Mouse (Mus musculus): Measurements from ENCODE around the gene Cst6. TPM values are rescaled to one million over a fixed set of nuclear protein-coding genes. Genes with fewer than 3 reads are reported as not detected.

The Cst6 gene
- polyA plus RNA-seq (2015; fragmentation: Illumina TruSeq; extraction: RNeasy Lipid Tissue Mini Kit (QIAGEN cat#74804); ENCODE audit: low read depth, low replicate concordance): 38.9 TPM

GRCm38 (mm10) chr19:5349502-5349873, at the start of gene Cst6:
TSS of gene Cst6 (minus strand) at chr19:5349574.

GRCm38 (mm10) chr19:5388588-5389242, 39.3 kb upstream of the Cst6 start, which contains the start of gene Sart1:
TSS of gene Sart1 (minus strand) at chr19:5388703.

GRCm38 (mm10) chr19:5367053-5367359, 17.6 kb upstream of the Cst6 start, which contains the start of gene Banf1:
TSS of gene Banf1 (minus strand) at chr19:5367168.

GRCm38 (mm10) chr19:5366175-5367052, 17.0 kb upstream of the Cst6 start, which contains the start of gene Eif1ad:
TSS of gene Eif1ad (plus strand) at chr19:5366741.

GRCm38 (mm10) chr19:5335441-5335840, 13.9 kb downstream of the Cst6 start, which contains the start of gene Catsper1:
TSS of gene Catsper1 (plus strand) at chr19:5335741.

GRCm38 (mm10) chr19:5297903-5298800, 51.2 kb downstream of the Cst6 start, which contains the start of gene Gal3st3:
TSS of gene Gal3st3 (plus strand) at chr19:5298331.

GRCm38 (mm10) chr19:5294972-5295735, 54.2 kb downstream of the Cst6 start, which contains the start of gene Sf3b2:
TSS of gene Sf3b2 (minus strand) at chr19:5295455.

Other genes with a start within 250 kb of the Cst6 start
- gene Rab1b, start 242.5 kb downstream of the Cst6 start, polyA plus RNA-seq (2015; fragmentation: Illumina TruSeq; extraction: RNeasy Lipid Tissue Mini Kit (QIAGEN cat#74804); ENCODE audit: low read depth, low replicate concordance): 157 TPM
- gene Klc2, start 231.0 kb downstream of the Cst6 start, polyA plus RNA-seq (2015; fragmentation: Illumina TruSeq; extraction: RNeasy Lipid Tissue Mini Kit (QIAGEN cat#74804); ENCODE audit: low read depth, low replicate concordance): 211 TPM
- gene Pacs1, start 76.5 kb downstream of the Cst6 start, polyA plus RNA-seq (2015; fragmentation: Illumina TruSeq; extraction: RNeasy Lipid Tissue Mini Kit (QIAGEN cat#74804); ENCODE audit: low read depth, low replicate concordance): 37.4 TPM
- gene Sf3b2, start 54.1 kb downstream of the Cst6 start, polyA plus RNA-seq (2015; fragmentation: Illumina TruSeq; extraction: RNeasy Lipid Tissue Mini Kit (QIAGEN cat#74804); ENCODE audit: low read depth, low replicate concordance): 163 TPM
- gene Gal3st3, start 51.2 kb downstream of the Cst6 start, polyA plus RNA-seq (2015; fragmentation: Illumina TruSeq; extraction: RNeasy Lipid Tissue Mini Kit (QIAGEN cat#74804); ENCODE audit: low read depth, low replicate concordance): 29.7 TPM
- not detected for gene Catsper1, start 13.8 kb downstream of the Cst6 start, polyA plus RNA-seq (2015; fragmentation: Illumina TruSeq; extraction: RNeasy Lipid Tissue Mini Kit (QIAGEN cat#74804); ENCODE audit: low read depth, low replicate concordance)
- gene Eif1ad, start 17.2 kb upstream of the Cst6 start, polyA plus RNA-seq (2015; fragmentation: Illumina TruSeq; extraction: RNeasy Lipid Tissue Mini Kit (QIAGEN cat#74804); ENCODE audit: low read depth, low replicate concordance): 30.5 TPM
- 117 TPM for gene Banf1, start 17.6 kb upstream of the Cst6 start, polyA plus RNA-seq (2015; fragmentation: Illumina TruSeq; extraction: RNeasy Lipid Tissue Mini Kit (QIAGEN cat#74804); ENCODE audit: low read depth, low replicate concordance)
- gene Sart1, start 39.1 kb upstream of the Cst6 start, polyA plus RNA-seq (2015; fragmentation: Illumina TruSeq; extraction: RNeasy Lipid Tissue Mini Kit (QIAGEN cat#74804); ENCODE audit: low read depth, low replicate concordance): 47.6 TPM
- gene Tsga10ip, start 53.0 kb upstream of the Cst6 start, polyA plus RNA-seq (2015; fragmentation: Illumina TruSeq; extraction: RNeasy Lipid Tissue Mini Kit (QIAGEN cat#74804); ENCODE audit: low read depth, low replicate concordance): not detected
- gene Drap1, start 75.4 kb upstream of the Cst6 start, polyA plus RNA-seq (2015; fragmentation: Illumina TruSeq; extraction: RNeasy Lipid Tissue Mini Kit (QIAGEN cat#74804); ENCODE audit: low read depth, low replicate concordance): 429 TPM
- 80.0 TPM for gene AI837181, start 75.6 kb upstream of the Cst6 start, polyA plus RNA-seq (2015; fragmentation: Illumina TruSeq; extraction: RNeasy Lipid Tissue Mini Kit (QIAGEN cat#74804); ENCODE audit: low read depth, low replicate concordance)
- gene Fosl1, start 98.0 kb upstream of the Cst6 start, polyA plus RNA-seq (2015; fragmentation: Illumina TruSeq; extraction: RNeasy Lipid Tissue Mini Kit (QIAGEN cat#74804); ENCODE audit: low read depth, low replicate concordance): not detected
- 23.3 TPM for gene Ccdc85b, start 108.3 kb upstream of the Cst6 start, polyA plus RNA-seq (2015; fragmentation: Illumina TruSeq; extraction: RNeasy Lipid Tissue Mini Kit (QIAGEN cat#74804); ENCODE audit: low read depth, low replicate concordance)
- gene Fibp, start 111.0 kb upstream of the Cst6 start, polyA plus RNA-seq (2015; fragmentation: Illumina TruSeq; extraction: RNeasy Lipid Tissue Mini Kit (QIAGEN cat#74804); ENCODE audit: low read depth, low replicate concordance): 87.6 TPM
- gene Ctsw, start 118.9 kb upstream of the Cst6 start, polyA plus RNA-seq (2015; fragmentation: Illumina TruSeq; extraction: RNeasy Lipid Tissue Mini Kit (QIAGEN cat#74804); ENCODE audit: low read depth, low replicate concordance): not detected
- 15.4 TPM for gene Efemp2, start 124.4 kb upstream of the Cst6 start, polyA plus RNA-seq (2015; fragmentation: Illumina TruSeq; extraction: RNeasy Lipid Tissue Mini Kit (QIAGEN cat#74804); ENCODE audit: low read depth, low replicate concordance)
- 32.4 TPM for gene Mus81, start 138.8 kb upstream of the Cst6 start, polyA plus RNA-seq (2015; fragmentation: Illumina TruSeq; extraction: RNeasy Lipid Tissue Mini Kit (QIAGEN cat#74804); ENCODE audit: low read depth, low replicate concordance)
- gene Cfl1, start 140.9 kb upstream of the Cst6 start, polyA plus RNA-seq (2015; fragmentation: Illumina TruSeq; extraction: RNeasy Lipid Tissue Mini Kit (QIAGEN cat#74804); ENCODE audit: low read depth, low replicate concordance): 1,416 TPM
- 3.0 TPM for gene 1700020D05Rik, start 154.2 kb upstream of the Cst6 start, polyA plus RNA-seq (2015; fragmentation: Illumina TruSeq; extraction: RNeasy Lipid Tissue Mini Kit (QIAGEN cat#74804); ENCODE audit: low read depth, low replicate concordance)
- gene Snx32, start 161.0 kb upstream of the Cst6 start, polyA plus RNA-seq (2015; fragmentation: Illumina TruSeq; extraction: RNeasy Lipid Tissue Mini Kit (QIAGEN cat#74804); ENCODE audit: low read depth, low replicate concordance): 96.1 TPM
- gene Ovol1, start 211.1 kb upstream of the Cst6 start, polyA plus RNA-seq (2015; fragmentation: Illumina TruSeq; extraction: RNeasy Lipid Tissue Mini Kit (QIAGEN cat#74804); ENCODE audit: low read depth, low replicate concordance): not detected
- 2.5 TPM for gene Ap5b1, start 218.5 kb upstream of the Cst6 start, polyA plus RNA-seq (2015; fragmentation: Illumina TruSeq; extraction: RNeasy Lipid Tissue Mini Kit (QIAGEN cat#74804); ENCODE audit: low read depth, low replicate concordance)